Mouse (Mus musculus) CH12.LX (cell line): ENCODE results near the gene Vps45. TPM values are rescaled to one million over a fixed set of nuclear protein-coding genes. Genes with fewer than 3 reads are reported as not detected.
A peak's percentile ranks its signal among the peaks of the same experiment; 100 is the strongest.

Source experiments
- DNase-seq: peaks from one replicate; pipeline ENCODE4 v3.0.0-alpha.2; 2013; ENCODE audit errors: extremely low read depth
- H3K27ac ChIP-seq: 2 replicates; pipeline ENCODE4 v1.5.1; 2012; ENCODE audit warnings: low read depth, mild to moderate bottlenecking, control low read depth, moderate library complexity; ENCODE audit not compliant: insufficient read depth
- H3K27me3 ChIP-seq: replicated peaks from 2 replicates; pipeline ENCODE3; 2012; ENCODE audit warnings: inconsistent platforms
- H3K36me3 ChIP-seq, 2 experiments: replicated peaks in 1 of 2; 2 replicates each; pipeline versions ENCODE3 to v1.6.1; 2012; ENCODE audit warnings: inconsistent platforms in 1 of 2, low read length in 1 of 2, mild to moderate bottlenecking in 1 of 2, mixed read lengths in 1 of 2, moderate library complexity in 1 of 2; ENCODE audit not compliant: control insufficient read depth in 1 of 2, insufficient read depth in 1 of 2
- H3K4me1 ChIP-seq, 2 experiments: 2 replicates each; pipeline ENCODE4 v1.6.1; 2012; ENCODE audit warnings: inconsistent platforms in 1 of 2, moderate library complexity in 1 of 2; ENCODE audit not compliant: insufficient read depth in 2 of 2, control insufficient read depth in 1 of 2
- H3K4me2 ChIP-seq: 2 replicates; pipeline ENCODE4 v1.6.1; 2012; ENCODE audit warnings: low read depth, mild to moderate bottlenecking, control low read depth; ENCODE audit not compliant: poor library complexity, insufficient read depth, severe bottlenecking
- H3K4me3 ChIP-seq, 3 experiments: fragments of 150-350 bp in 1 of 3; sonication (generic) in 1 of 3; replicated peaks in 1 of 3; 2 replicates each; pipeline versions ENCODE3 to v1.5.1; 2011 to 2012; ENCODE audit warnings: low read depth in 2 of 3, low read length in 2 of 3, mild to moderate bottlenecking in 2 of 3, moderate library complexity in 2 of 3, control low read depth in 1 of 3, improper control_type of control experiment in 1 of 3, inconsistent platforms in 1 of 3, mixed read lengths in 1 of 3; ENCODE audit not compliant: poor library complexity in 1 of 3
- H3K79me2 ChIP-seq: replicated peaks from 2 replicates; pipeline ENCODE4 v1.6.1; 2012; ENCODE audit warnings: mild to moderate bottlenecking, moderate library complexity; ENCODE audit not compliant: control insufficient read depth, poor library complexity, insufficient read depth, severe bottlenecking; ENCODE audit errors: extremely low read depth
- H3K9ac ChIP-seq: 2 replicates; pipeline ENCODE4 v1.6.1; 2012; ENCODE audit warnings: low read depth, mild to moderate bottlenecking, control low read depth, moderate library complexity; ENCODE audit not compliant: insufficient read depth
- H3K9me3 ChIP-seq: replicated peaks from 2 replicates; pipeline ENCODE3; 2012; ENCODE audit warnings: low read length, inconsistent platforms, mixed read lengths
- BHLHE40 ChIP-seq: IDR thresholded peaks from 2 replicates; pipeline ENCODE4 v1.6.1; 2011; ENCODE audit warnings: mild to moderate bottlenecking, low read depth, low read length, improper control_type of control experiment
- CTCF ChIP-seq, 2 experiments: IDR thresholded peaks in 1 of 2; conservative IDR thresholded peaks in 1 of 2; 2 replicates each; pipeline ENCODE4 v1.5.1; 2011 to 2012; ENCODE audit warnings: low read depth in 2 of 2, low read length in 2 of 2, improper control_type of control experiment in 1 of 2, inconsistent platforms in 1 of 2, mild to moderate bottlenecking in 1 of 2, moderate library complexity in 1 of 2
- E2F4 ChIP-seq: IDR thresholded peaks from 2 replicates; pipeline ENCODE4 v1.6.1; 2011; ENCODE audit warnings: low read depth, low read length, improper control_type of control experiment; ENCODE audit not compliant: insufficient replicate concordance
- EP300 ChIP-seq: IDR thresholded peaks from 2 replicates; pipeline ENCODE4 v1.6.1; 2011; ENCODE audit warnings: low read length, improper control_type of control experiment
- ETS1 ChIP-seq: conservative IDR thresholded peaks from 2 replicates; pipeline ENCODE4 v1.6.1; 2012; ENCODE audit warnings: low read depth, mild to moderate bottlenecking, inconsistent platforms, low read length, improper control_type of control experiment, moderate library complexity
- GABPA ChIP-seq: IDR thresholded peaks from 2 replicates; pipeline ENCODE4 v1.6.1; 2012; ENCODE audit warnings: low read depth, low read length, improper control_type of control experiment, inconsistent platforms; ENCODE audit not compliant: insufficient replicate concordance
- JUN ChIP-seq: IDR thresholded peaks from 2 replicates; pipeline ENCODE4 v1.6.1; 2011; ENCODE audit warnings: low read depth, mild to moderate bottlenecking, low read length, improper control_type of control experiment, moderate library complexity; ENCODE audit not compliant: insufficient read depth
- MAFK ChIP-seq: IDR thresholded peaks from 2 replicates; pipeline ENCODE4 v1.6.1; 2011; ENCODE audit warnings: low read length, improper control_type of control experiment; ENCODE audit not compliant: insufficient replicate concordance
- MAZ ChIP-seq: IDR thresholded peaks from 2 replicates; pipeline ENCODE4 v1.6.1; 2012; ENCODE audit warnings: low read depth, mild to moderate bottlenecking, inconsistent platforms, low read length, improper control_type of control experiment, moderate library complexity
- MEF2A ChIP-seq: IDR thresholded peaks from 2 replicates; pipeline ENCODE4 v1.6.1; 2014; ENCODE audit warnings: low read depth, mild to moderate bottlenecking, inconsistent platforms, low read length, improper control_type of control experiment, borderline replicate concordance
- MYC ChIP-seq: IDR thresholded peaks from 2 replicates; pipeline ENCODE4 v1.6.1; 2011; ENCODE audit warnings: low read depth, mild to moderate bottlenecking, improper control_type of control experiment, low read length
- PAX5 ChIP-seq: IDR thresholded peaks from 2 replicates; pipeline ENCODE4 v1.6.1; 2012; ENCODE audit warnings: low read length, inconsistent platforms, mixed read lengths
- POLR2AphosphoS2 ChIP-seq: IDR thresholded peaks from 2 replicates; pipeline ENCODE4 v1.6.1; 2011; ENCODE audit warnings: low read depth, low read length, improper control_type of control experiment
- RCOR1 ChIP-seq: conservative IDR thresholded peaks from 2 replicates; pipeline ENCODE4 v1.6.1; 2012; ENCODE audit warnings: low read depth, mild to moderate bottlenecking, inconsistent platforms, low read length, improper control_type of control experiment
- TCF12 ChIP-seq: IDR thresholded peaks from 2 replicates; pipeline ENCODE4 v1.6.1; 2014; ENCODE audit warnings: low read depth, mild to moderate bottlenecking, inconsistent platforms, low read length, improper control_type of control experiment
- USF2 ChIP-seq: conservative IDR thresholded peaks from 2 replicates; pipeline ENCODE4 v1.6.1; 2011; ENCODE audit warnings: low read depth, low read length, improper control_type of control experiment
- ZC3H11A ChIP-seq: IDR thresholded peaks from 2 replicates; pipeline ENCODE4 v1.6.1; 2012; ENCODE audit warnings: low read depth, mild to moderate bottlenecking, inconsistent platforms, low read length, improper control_type of control experiment
- dilution Hi-C: fragments of 300-500 bp; cut with MboI; formaldehyde crosslinking; loops from 2 replicates; pipeline ENCODE4 v1.14.3; 2020; ENCODE audit warnings: low sequenced_read_pairs; ENCODE audit not compliant: extremely low pct_unique_long_range_greater_than_20kb, extremely low pct_ligation_motif_present
- in situ Hi-C: fragments of 300-500 bp; cut with MboI; formaldehyde crosslinking; loops from 3 replicates; pipeline ENCODE4 v1.14.3; 2019; ENCODE audit warnings: low sequenced_read_pairs, low pct_ligation_motif_present, low pct_unique_long_range_greater_than_20kb, mixed read lengths
- polyA plus RNA-seq: library from polyadenylated mRNA; unstranded; fragments of >175 nt; gene quantifications from 2 replicates; pipeline ENCODE4 v1.2.1, GENCODE M21; 2012; ENCODE audit warnings: low read depth; ENCODE audit not compliant: insufficient read length
- total RNA-seq, 2 experiments: library from RNA; depleted of rRNA; stranded (reverse); fragments of 300-350 nt in 1 of 2; fragments of >200 nt in 1 of 2; gene quantifications; 2 replicates each; pipeline ENCODE4 v1.2.3; 2012 to 2014

Vps45 gene
- total and polyA plus RNA-seq, 3 experiments: 16.2 to 20.8 (median 16.8) TPM

- in situ Hi-C loops (no loop called here), dilution Hi-C loops (no loop called here)
- Histone ChIP-seq H3K27ac (no peak overlapping the region), H3K9me3 (no peaks in the 10 kb centered on the region), H3K79me2 (no peaks in the 10 kb centered on the region), H3K4me1 (peaks cover 8 to 49% of the 10 kb centered on the region in 2 experiments; a peak in 3 of 4 replicates), H3K36me3 (no peaks in the 10 kb centered on the region), H3K9ac (no peak overlapping the region), H3K4me2 (no peak overlapping the region), H3K4me3 (no peak overlapping the region), H3K27me3 (no peaks in the 10 kb centered on the region)
- TF ChIP-seq JUN (no peak), MAZ (no peak), CTCF (conservative IDR thresholded peaks at IDR 0.05 in 1 of 2, IDR thresholded peaks at IDR 0.05 in 1 of 2; ENCODE audit: low read depth in 2 of 2, low read length in 2 of 2) (no peak), E2F4 (no peak), BHLHE40 (no peak), MEF2A (no peak), ETS1 (no peak), EP300 (no peak), ZC3H11A (no peak), PAX5 (no peak), USF2 (no peak), MYC (no peak), POLR2AphosphoS2 (no peak), MAFK (no peak), RCOR1 (no peak)
- no peak for DNase-seq
These were observed 6.9 kb upstream of the Vps45 start for GRCm38 (mm10) chr3:96065147-96065546.

GRCm38 (mm10) chr3:96064217-96064616, 6.0 kb upstream of the Vps45 start:
- Histone ChIP-seq H3K36me3 (no peaks in the 10 kb centered on the region), H3K4me1 (peaks cover 5 to 50% of the 10 kb centered on the region in 2 experiments; a peak in 3 of 4 replicates), H3K9me3 (no peaks in the 10 kb centered on the region), H3K79me2 (no peaks in the 10 kb centered on the region), H3K9ac (no peak overlapping the region), H3K27ac (no peak overlapping the region), H3K4me3 (no peak overlapping the region), H3K27me3 (no peaks in the 10 kb centered on the region), H3K4me2 (no peak overlapping the region)
- dilution Hi-C loops (no loop called here), in situ Hi-C loops (no loop called here)
- DNase-seq: no peak
- TF ChIP-seq GABPA (no peak), TCF12 (no peak), USF2 (no peak), MAFK (peak; percentile 78; the same call in 1 of the 2 replicates)
